Mouse (Mus musculus) gastrocnemius, postnatal 36 days (tissue): ENCODE measurements at regions not wholly inside any gene's neighbourhood (a gene's known extent, or its start where the extent isn't known, plus 50 kb on each side); places are given as distances from the start of the nearest gene placed in this dataset.

ENCODE experiments used
- DNase-seq, 2 experiments: peaks; one replicate each; pipeline ENCODE4 v3.0.0; 2022
- intact Hi-C: fragments of 180-260 bp; cut with DNase I; formaldehyde crosslinking; loops from one replicate; pipeline ENCODE4 v1.15.1; 2025

DNA sequence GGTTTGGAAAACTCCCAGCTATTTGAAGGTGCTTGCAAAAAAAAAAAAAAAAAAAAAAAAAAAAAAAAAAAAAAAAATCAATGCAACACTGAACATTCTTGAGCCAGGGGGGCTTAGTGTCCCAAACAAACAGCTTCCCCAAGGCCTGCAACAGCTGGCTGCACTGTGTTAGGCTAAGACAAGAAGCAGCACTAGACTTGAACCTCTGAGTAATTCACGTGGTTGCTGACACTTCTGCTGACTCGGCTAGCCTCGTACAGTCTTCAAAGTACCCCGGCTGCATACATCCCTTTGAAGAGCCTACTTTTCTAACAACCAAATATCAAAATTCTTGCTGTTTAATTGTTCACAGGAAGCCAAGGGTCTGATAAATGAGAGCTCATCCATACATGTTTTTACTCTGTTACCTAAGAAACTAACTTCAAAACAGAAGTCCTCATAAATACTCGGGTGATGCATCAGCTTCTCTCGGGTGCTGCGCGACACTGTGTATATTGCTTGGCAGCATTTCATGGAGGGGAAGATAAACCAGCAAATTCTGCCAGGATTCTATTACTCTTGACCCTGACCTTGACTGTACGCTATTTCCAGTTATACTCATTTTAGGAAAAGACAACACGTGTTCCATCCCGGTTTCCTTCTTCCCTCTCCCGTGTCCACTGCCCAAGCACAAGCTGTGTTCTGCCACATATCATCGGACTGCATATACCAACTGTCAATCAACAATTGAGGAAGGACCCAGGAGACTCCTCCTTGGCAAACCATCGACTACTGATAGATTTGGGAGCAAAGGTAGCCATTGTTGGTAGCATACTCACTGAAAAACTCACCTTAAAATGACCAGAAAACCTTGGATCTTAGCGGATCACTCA lies 352.8 kb upstream of the Nt5c1b start:
- DNase-seq, result no peak
- intact Hi-C loops, result no loop called here

- DNase-seq, result no peak
- intact Hi-C loops, result no loop called here
Measured at GRCm38 (mm10) chr12:10035479-10035878, 334.3 kb upstream of the Nt5c1b start.

DNA sequence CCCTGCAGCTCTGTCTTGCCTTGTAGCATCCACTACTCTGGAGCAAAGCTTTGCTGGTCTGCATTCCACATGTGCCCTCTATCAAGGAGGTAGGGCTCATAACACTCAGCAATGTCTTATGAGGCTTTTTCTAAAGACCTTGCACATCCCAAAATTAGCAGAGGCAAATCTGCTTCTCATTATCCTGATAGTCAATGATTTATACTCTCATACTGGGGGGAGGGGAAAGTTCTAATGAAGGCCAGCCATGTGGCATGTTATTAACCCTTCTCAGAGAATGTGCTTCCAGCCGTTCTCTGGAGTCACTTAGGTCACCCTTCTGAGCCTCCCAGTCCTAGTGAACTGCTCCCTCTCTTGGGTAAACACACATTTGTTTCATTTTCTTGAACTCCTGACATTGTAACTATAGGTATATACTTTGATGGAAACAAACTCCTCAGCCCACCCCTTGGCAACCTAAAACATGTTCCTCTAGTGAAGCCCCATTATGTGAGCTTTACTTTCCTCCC lies 307.7 kb upstream of the Nt5c1b start:
- intact Hi-C loops, result no loop called here
- no peak for DNase-seq

DNA sequence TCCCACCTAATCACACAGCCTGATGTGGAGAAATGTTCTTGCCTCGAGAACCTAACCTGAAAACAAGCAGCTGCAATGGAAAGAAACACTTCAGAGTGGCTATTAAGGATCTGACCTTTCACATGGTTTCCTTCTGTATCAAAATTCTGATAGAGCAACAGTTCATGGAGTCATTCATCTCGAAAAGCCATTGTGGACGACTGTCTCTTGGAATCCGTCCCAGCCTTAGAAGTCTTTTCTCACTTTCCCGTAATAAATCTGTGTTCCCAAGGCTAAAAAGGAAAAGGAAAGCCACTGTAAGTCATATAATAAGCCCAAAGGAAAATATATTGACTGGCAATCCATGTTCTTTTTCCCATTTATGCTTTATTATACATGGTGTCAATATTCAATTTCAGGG lies 291.4 kb upstream of the Nt5c1b start:
- intact Hi-C loops, result no loop called here
- no peak for DNase-seq

DNA sequence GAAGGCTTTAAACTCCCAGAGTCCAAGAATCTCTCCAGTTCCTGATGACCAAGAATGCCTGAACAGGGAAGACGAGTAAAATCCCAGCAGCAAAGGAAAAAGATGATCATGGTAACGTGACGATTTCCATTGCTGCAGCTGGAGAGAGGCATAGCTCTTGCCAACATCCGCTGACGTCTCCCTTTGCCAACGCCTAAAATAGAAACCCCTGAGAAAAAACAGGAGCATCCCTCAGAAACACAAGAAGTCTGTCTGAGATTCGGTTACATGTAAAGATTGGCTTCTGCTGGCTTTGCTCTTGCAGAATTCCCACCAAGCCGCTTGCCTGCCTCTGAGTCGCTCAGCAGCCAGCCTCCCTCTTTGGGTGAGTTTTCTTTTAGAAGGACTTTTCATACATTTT lies 290.3 kb upstream of the Nt5c1b start:
- DNase-seq, result peak; percentile 5 to 10
- intact Hi-C loops, result no loop called here

- no peak for DNase-seq
- intact Hi-C loops, result no loop called here
Measured at GRCm38 (mm10) chr12:10112874-10113453, 256.8 kb upstream of the Nt5c1b start.

- intact Hi-C loops, result no loop called here
- DNase-seq, result no peak
Measured at GRCm38 (mm10) chr12:10122102-10122501, 247.7 kb upstream of the Nt5c1b start.

GRCm38 (mm10) chr12:10127995-10128573 lies 241.7 kb upstream of the Nt5c1b start:
- no peak for DNase-seq

GRCm38 (mm10) chr12:10134141-10134540 lies 235.6 kb upstream of the Nt5c1b start:
- no peak for DNase-seq
- intact Hi-C loops, result no loop called here

More at GRCm38 (mm10) chr12:10127995-10128573, 241.7 kb upstream of the Nt5c1b start:
- intact Hi-C loops, result no loop called here

- intact Hi-C loops, result no loop called here
- no peak for DNase-seq
Measured at GRCm38 (mm10) chr12:10135915-10136314, 233.9 kb upstream of the Nt5c1b start.

DNA sequence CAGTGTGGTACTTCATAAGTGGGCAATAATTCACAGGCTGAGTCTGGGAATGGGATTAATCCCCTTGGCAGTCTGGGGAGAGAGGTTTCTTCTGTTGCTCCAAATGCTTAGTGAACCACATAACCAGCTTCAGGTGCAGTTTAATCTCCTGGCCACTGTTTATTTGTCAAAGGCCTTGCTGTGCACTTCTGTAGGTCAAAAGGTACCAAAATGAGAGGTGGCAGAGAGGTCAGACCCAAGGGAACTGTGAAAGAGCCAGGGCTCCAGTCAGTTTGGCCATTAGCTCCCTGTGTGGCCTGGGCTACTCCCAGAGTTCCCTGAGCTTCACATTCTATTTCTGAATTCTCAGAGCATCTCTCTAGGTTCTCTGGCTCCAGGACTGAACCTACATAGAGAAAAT lies 229.6 kb upstream of the Nt5c1b start:
- intact Hi-C loops, result no loop called here
- no peak for DNase-seq

GRCm38 (mm10) chr12:10160837-10161236 lies 208.9 kb upstream of the Nt5c1b start:
- intact Hi-C loops, result no loop called here
- no peak for DNase-seq

GRCm38 (mm10) chr12:10168042-10168441 lies 201.7 kb upstream of the Nt5c1b start:
- DNase-seq, result no peak
- intact Hi-C loops, result no loop called here

DNA sequence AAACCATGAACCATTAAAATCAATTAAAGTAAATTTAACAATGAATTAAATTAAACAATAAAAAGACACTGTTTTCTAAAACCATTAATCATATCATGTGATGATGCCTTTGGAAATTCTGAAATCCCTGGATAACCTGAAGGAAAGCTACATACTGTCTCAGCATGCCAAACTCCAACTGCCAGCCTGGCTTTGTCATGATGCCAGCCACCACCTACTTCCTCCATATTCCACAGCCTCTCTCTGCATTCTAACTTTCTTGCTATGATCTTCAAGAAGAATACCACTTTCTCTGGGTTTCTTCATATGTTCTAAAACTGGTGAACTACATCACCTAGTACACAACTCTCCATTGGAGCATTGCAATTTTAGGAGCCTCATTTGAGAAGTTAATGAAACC lies 201.2 kb upstream of the Nt5c1b start:
- intact Hi-C loops, result no loop called here
- no peak for DNase-seq

DNA sequence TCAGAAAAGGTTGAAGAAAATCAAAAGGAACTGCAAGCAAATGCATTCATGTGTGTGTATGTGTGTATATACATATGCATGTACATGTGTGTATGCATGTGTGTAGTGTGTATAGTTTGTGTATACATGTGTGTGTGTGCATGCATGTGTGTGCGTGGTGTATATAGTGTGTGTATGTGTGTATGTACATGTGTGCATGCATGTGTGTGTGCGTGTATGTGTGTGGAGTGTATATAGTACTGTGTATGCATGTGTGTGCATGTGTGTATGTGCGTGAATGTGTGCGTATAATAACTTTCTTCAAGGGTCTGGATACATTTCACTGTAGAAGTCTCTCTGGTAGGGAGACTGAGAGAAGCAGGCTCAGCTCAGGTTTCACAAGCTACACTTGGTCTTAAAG lies 191.1 kb upstream of the Nt5c1b start:
- DNase-seq, result no peak
- intact Hi-C loops, result no loop called here

GRCm38 (mm10) chr12:10179147-10179814 lies 190.5 kb upstream of the Nt5c1b start:
- intact Hi-C loops, result no loop called here
- no peak for DNase-seq

GRCm38 (mm10) chr12:10179815-10180468 lies 189.8 kb upstream of the Nt5c1b start:
- DNase-seq, result no peak
- intact Hi-C loops, result no loop called here

DNA sequence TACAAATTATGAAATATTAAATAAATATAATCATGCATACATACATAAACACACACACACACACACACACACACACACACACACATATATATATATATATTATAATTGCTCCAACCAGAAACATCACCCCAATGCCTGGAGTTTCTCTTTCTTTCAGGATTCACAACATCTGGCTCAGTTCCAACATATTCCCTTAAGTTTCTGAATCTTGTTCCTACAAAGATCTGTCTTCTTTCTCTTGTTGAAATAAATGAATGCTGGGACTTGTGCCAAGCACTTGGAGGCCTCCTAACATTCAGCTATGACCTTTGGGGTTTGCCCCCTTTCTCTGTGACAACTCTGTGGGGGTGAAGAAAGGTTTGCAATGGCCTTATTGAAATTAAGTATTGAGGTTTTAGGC lies 187.2 kb upstream of the Nt5c1b start:
- DNase-seq, result no peak
- intact Hi-C loops, result no loop called here

DNA sequence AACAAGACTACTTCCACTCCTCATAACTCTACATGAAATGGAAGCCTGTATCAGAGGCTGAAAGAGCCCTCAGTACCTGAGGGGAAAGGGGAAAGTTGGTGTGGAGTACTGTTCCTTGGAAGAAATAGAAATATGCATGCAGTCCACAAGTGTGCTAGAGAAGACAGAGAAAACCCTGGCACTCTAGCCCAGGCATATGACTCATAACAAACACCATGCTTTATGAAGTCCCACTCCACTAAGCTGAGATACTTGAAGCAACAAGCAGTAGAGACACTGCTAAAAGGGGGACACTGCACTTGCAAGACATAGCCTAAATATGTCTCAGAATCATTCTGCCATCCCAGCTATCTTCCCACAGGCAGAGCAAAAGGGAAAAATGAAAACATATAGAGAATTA lies 183.2 kb upstream of the Nt5c1b start:
- intact Hi-C loops, result no loop called here
- DNase-seq, result no peak

DNA sequence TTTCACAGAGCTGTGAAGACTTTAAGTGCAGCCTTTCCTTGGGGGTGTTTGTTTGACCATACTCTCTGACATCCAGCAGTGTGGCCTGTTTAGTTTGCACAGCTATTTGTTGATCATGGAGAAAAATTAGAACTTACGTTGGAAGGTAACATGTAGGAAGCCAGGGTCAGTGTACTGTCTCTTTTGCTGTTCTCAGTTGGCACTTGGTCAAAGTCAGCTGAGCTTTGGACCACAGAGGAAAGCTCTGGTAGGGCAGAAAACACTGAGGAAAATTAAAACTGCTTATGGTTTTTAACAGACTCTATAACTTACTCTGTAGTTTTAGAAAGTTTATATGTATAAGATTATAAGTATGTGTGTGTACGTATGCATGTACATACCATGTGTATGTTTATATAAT lies 180.0 kb upstream of the Nt5c1b start:
- no peak for DNase-seq
- intact Hi-C loops, result no loop called here
